Mouse (Mus musculus): ENCODE data around the gene Zfp219. TPM values are rescaled to one million over a fixed set of nuclear protein-coding genes. Genes with fewer than 3 reads are reported as not detected.

Zfp219 gene
- total and polyA plus RNA-seq, 3 experiments: 26.8 to 42.0 (median 30.0) TPM

DNA sequence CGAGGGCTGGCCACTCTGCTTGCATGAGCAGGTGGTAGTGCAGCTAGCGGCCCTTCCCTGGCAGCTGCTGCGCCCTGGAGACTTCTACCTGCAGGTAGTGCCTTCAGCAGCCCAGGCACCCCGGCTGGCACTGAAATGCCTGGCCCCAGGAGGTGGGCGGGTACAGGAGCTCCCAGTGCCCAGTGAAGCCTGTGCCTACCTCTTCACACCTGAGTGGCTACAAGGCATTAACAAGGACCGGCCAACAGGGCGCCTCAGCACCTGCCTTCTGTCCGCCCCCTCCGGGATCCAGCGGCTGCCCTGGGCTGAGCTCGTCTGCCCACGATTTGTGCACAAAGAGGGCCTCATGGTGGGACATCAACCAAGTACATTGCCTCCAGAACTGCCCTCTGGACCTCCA is 31.8 kb downstream of the Zfp219 start:
- DNase-seq: peak in 1 of 2 experiments; percentile 19
- Histone ChIP-seq H3K27ac (no peak overlapping the region), H3K27me3 (ENCODE audit: control insufficient read depth, insufficient read depth, low read length) (no peaks in the 10 kb centered on the region), H3K36me3 (ENCODE audit: control insufficient read depth, insufficient read depth, low read length) (no peaks in the 10 kb centered on the region), H3K9ac (ENCODE audit: low read depth, low read length) (no peak overlapping the region), H3K79me2 (replicated peaks; ENCODE audit: control insufficient read depth, insufficient read depth, low read length) (no peaks in the 10 kb centered on the region), H3K4me3 (no peak overlapping the region), H3K4me1 (ENCODE audit: control insufficient read depth, insufficient read depth, low read length) (no peaks in the 10 kb centered on the region)
- intact Hi-C loops (cut with DNase I): no loop called here
- 90% methylated on average over 12 of the region's 12 CpGs for WGBS
- TF ChIP-seq POLR2A (IDR thresholded peaks at IDR 0.05; ENCODE audit: insufficient read depth, low read depth, low read length) (no peak), EP300 (IDR thresholded peaks at IDR 0.05; ENCODE audit: insufficient read depth, low read depth, low read length) (no peak), CTCF (IDR thresholded peaks at IDR 0.05) (no peak)

DNA sequence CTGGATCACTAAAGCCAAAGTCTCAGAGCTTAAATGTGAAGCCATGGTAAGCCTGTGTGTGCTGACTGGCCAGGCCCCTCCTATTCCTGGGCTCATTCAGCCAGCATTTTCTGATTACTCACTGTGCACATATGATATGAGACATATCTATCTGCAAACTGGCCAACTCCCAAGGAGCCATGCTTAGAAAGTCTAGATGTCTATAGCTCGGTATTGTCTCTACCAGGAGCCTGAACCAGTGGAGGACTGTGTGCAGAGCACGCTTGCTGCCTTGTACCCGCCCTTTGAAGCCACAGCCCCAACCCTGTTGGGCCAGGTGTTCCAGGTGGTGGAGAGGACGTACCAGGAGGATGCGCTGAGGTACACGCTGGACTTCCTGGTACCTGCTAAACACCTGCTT is 33.4 kb downstream of the Zfp219 start:
- no peak overlapping the region; the same call in 1 of the 2 replicates for H3K27ac ChIP-seq
- no peak overlapping the region for H3K9ac ChIP-seq (ENCODE audit: low read depth, low read length)
- H3K79me2 ChIP-seq (replicated peaks; ENCODE audit: control insufficient read depth, insufficient read depth, low read length): no peaks in the 10 kb centered on the region
- H3K27me3 ChIP-seq (ENCODE audit: control insufficient read depth, insufficient read depth, low read length): no peaks in the 10 kb centered on the region
- intact Hi-C loops (cut with DNase I): loop anchor here (2.0 kb wide), 1 partner anchor 22 kb away; no protein-coding TSS in a partner anchor
- H3K36me3 ChIP-seq (ENCODE audit: control insufficient read depth, insufficient read depth, low read length): no peaks in the 10 kb centered on the region
- 91% methylated on average over 6 of the region's 6 CpGs for WGBS
- peak in 1 of 2 experiments; percentile 17 for DNase-seq
- no peaks in the 10 kb centered on the region for H3K4me1 ChIP-seq (ENCODE audit: control insufficient read depth, insufficient read depth, low read length)
- no peak for TF ChIP-seq POLR2A (IDR thresholded peaks at IDR 0.05; ENCODE audit: insufficient read depth, low read depth, low read length)
- TF ChIP-seq EP300 (IDR thresholded peaks at IDR 0.05; ENCODE audit: insufficient read depth, low read depth, low read length): no peak
- no peak for TF ChIP-seq CTCF (IDR thresholded peaks at IDR 0.05)
- H3K4me3 ChIP-seq: no peak overlapping the region

DNA sequence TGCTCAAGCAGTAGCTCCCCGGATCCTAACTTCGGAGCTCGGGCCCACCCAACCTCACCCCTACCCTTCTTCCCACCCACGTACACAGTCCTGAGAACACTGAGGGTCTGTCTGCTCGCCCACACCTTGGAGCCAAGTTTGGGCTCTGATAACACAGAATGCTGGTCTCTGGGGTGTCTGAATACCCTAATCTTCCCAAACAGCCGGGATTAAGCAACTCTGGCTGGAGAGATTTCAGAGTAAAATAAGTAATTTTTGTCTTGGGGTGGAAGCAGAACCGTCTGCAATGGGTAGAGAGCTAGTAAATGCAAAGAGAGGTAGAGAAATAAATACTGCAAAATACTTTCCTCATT is 34.4 kb downstream of the Zfp219 start:
- intact Hi-C loops (cut with DNase I): loop anchor here (2.0 kb wide), 1 partner anchor 23 kb away; no protein-coding TSS in a partner anchor
- 26% methylated on average over 7 of the region's 7 CpGs for WGBS
- DNase-seq: no peak
- H3K36me3 ChIP-seq (ENCODE audit: control insufficient read depth, insufficient read depth, low read length): no peaks in the 10 kb centered on the region
- no peaks in the 10 kb centered on the region for H3K79me2 ChIP-seq (replicated peaks; ENCODE audit: control insufficient read depth, insufficient read depth, low read length)
- peak overlapping the region; percentile 82 for H3K4me3 ChIP-seq
- peak overlapping the region; percentile 85 for H3K27ac ChIP-seq
- no peaks in the 10 kb centered on the region for H3K4me1 ChIP-seq (ENCODE audit: control insufficient read depth, insufficient read depth, low read length)
- H3K9ac ChIP-seq (ENCODE audit: low read depth, low read length): peak overlapping the region; percentile 69
- TF ChIP-seq POLR2A (IDR thresholded peaks at IDR 0.05; ENCODE audit: insufficient read depth, low read depth, low read length): peak; percentile 28; the same call in 1 of the 2 replicates
- no peak for TF ChIP-seq CTCF (IDR thresholded peaks at IDR 0.05)
- no peaks in the 10 kb centered on the region for H3K27me3 ChIP-seq (ENCODE audit: control insufficient read depth, insufficient read depth, low read length)

DNA sequence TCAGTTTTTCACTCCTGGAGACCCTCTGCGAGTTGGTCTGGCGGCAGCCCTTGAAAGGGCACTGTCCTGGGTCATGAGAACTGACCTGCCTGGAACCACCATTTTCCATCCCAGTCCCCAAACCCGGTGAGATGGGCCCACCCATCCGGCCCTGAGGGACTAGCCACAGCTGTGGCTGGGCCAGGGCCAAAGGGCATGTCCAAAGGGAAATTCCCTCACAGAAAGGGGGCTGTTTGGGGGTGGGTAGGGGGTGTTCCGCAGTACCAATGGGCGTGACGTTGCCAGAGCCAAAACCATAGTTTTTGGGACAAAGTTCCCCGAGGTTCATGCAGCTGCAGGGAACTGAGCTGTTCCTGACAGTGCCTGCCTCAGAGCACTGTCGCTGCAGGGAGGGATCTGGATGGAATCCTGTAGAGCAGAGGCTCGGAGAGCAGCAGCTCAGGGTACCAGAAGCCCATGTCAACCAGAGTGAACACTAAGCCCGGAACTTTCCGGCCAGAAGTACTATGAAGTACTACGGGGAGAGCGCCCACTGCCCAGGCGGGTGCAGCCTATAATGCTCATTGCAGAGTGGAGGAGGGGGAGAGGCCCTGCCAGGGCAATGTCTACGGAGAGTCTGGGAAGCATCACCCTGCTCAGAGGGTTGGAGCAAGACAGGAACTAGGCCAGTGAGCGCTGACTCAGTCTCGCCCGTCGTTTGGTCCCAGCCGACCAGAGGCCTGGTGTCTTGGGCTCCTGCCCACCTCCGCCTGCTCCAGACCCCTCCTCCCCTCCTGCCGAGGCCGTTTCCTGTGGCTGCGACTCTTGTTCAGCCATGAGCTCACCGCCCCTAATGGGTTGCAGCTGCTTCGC is 35.0 kb downstream of the Zfp219 start:
- peak; percentile 86 to 91 for DNase-seq
- Histone ChIP-seq H3K79me2 (replicated peaks; ENCODE audit: control insufficient read depth, insufficient read depth, low read length) (no peaks in the 10 kb centered on the region), H3K4me1 (ENCODE audit: control insufficient read depth, insufficient read depth, low read length) (no peaks in the 10 kb centered on the region), H3K36me3 (ENCODE audit: control insufficient read depth, insufficient read depth, low read length) (no peaks in the 10 kb centered on the region), H3K27ac (peak overlapping the region; percentile 85), H3K9ac (ENCODE audit: low read depth, low read length) (peak overlapping the region; percentile 69), H3K27me3 (ENCODE audit: control insufficient read depth, insufficient read depth, low read length) (no peaks in the 10 kb centered on the region), H3K4me3 (peak overlapping the region; percentile 82)
- 3% methylated on average over 27 of the region's 27 CpGs for WGBS
- TF ChIP-seq EP300 (IDR thresholded peaks at IDR 0.05; ENCODE audit: insufficient read depth, low read depth, low read length) (0 out of 2 replicates have a peak, but pooled peaks have one; percentile 14), CTCF (IDR thresholded peaks at IDR 0.05) (no peak), POLR2A (IDR thresholded peaks at IDR 0.05; ENCODE audit: insufficient read depth, low read depth, low read length) (peak; percentile 57)
- intact Hi-C loops (cut with DNase I): loop anchor here (2.0 kb wide), 1 partner anchor 23 kb away; no protein-coding TSS in a partner anchor

DNA sequence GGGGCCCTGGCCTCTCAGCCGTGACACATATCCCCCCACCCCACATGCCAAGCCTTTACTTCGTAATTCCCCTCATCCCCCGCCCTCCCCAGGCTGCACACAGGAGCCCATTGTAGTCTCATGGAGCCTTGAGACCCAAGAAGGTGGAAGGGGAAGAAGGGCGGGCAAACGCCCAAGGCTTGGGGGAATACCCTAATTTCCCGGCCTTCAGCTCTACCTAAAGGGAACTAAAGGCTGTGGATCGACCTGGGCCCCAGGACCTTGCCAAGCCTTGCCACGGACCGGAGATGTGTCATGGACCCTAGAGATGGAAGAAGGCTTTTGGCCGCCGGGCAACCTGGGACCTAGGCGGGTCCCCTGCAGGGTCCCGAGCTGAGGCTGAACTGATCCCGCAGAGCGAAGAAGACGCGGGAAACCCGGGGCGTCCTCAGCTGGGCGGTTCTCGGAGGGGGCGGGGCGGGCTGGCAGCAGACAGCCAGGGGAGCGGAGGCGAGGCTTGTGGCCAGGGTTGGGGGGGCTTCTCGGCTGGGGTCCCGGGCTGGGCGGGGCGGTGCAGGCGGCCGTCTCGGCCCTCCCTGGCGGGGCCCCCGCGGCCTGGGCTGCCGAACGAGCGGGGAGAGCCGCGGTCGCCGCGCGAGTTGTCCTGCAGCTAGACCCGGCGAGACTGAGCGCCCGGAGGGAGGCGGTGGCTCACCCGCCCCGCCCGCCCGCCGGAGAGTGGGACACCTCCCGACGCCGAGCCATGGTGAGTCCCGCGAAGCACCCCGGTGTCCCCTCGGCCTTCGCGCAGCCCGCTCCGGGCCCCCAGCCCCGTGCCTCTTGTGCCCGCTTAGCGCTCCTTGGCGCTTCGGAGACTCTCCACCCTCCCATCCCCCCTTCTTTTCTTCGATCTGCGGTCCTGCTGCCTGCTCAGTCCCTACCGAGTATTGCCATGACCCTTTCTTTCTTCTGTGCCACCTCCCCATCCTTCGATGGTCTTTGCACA is 36.0 kb downstream of the Zfp219 start, which contains the start of gene Arhgef40:
Arhgef40 (plus strand) TSS at position 473 of the 985 bp plus-strand sequence.
- intact Hi-C loops (cut with DNase I): loop anchor here (5.0 kb wide), 1 partner anchor 52 kb away; no protein-coding TSS in a partner anchor

More for the DNA sequence above, 36.0 kb downstream of the Zfp219 start, which contains the start of gene Arhgef40:
- peak within 1 kb of the TSS; percentile 82 for H3K4me3 ChIP-seq
- TF ChIP-seq EP300 (IDR thresholded peaks at IDR 0.05; ENCODE audit: insufficient read depth, low read depth, low read length) (no peak), CTCF (IDR thresholded peaks at IDR 0.05) (no peak), POLR2A (IDR thresholded peaks at IDR 0.05; ENCODE audit: insufficient read depth, low read depth, low read length) (no peak)
- H3K79me2 ChIP-seq (replicated peaks; ENCODE audit: control insufficient read depth, insufficient read depth, low read length): no peaks in the 10 kb centered on the region
- H3K9ac ChIP-seq (ENCODE audit: low read depth, low read length): peak within 1 kb of the TSS; percentile 69
- 2% methylated on average over 56 of the region's 74 CpGs for WGBS
- H3K36me3 ChIP-seq (ENCODE audit: control insufficient read depth, insufficient read depth, low read length): no peaks in the 10 kb centered on the region
- H3K27me3 ChIP-seq (ENCODE audit: control insufficient read depth, insufficient read depth, low read length): no peaks in the 10 kb centered on the region
- peak; percentile 87 to 88 for DNase-seq
- H3K27ac ChIP-seq: peak within 1 kb of the TSS; percentile 85
- H3K4me1 ChIP-seq (ENCODE audit: control insufficient read depth, insufficient read depth, low read length): no peaks in the 10 kb centered on the region
